Mouse (Mus musculus) yolk sac, embryonic 10.5 days (tissue): ENCODE data around the gene Rasa2.
"Not testable (repeated sequence)": the region's sequence is repeated elsewhere in the genome, so short reads cannot be mapped to it uniquely, and the experiment has no call there.

ENCODE experiments used
- DNase-seq: peaks from one replicate; pipeline ENCODE4 v3.0.0-alpha.2; 2017; ENCODE audit warnings: low spot score

Gene Rasa2

DNA sequence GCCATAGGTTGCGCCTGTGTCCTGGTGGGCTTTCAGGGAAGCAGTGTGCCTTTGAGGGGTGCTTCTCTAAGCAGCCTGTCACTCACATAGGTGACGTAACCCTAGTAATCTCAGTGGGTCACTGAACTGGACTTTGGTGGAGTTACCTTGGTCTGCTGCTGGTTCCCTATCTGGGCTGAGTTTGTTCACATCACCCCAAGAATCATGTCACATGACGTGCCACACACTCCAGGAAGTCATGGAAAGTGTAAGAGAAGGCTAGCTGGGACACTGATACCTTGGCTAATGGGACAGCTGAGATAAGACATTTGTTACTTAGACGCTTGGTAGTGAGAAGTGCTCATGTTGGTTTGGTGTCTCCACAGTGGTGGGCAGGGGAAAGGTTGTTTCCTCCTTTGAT, 105.4 kb downstream of the Rasa2 start:
- DNase-seq: no peak

DNA sequence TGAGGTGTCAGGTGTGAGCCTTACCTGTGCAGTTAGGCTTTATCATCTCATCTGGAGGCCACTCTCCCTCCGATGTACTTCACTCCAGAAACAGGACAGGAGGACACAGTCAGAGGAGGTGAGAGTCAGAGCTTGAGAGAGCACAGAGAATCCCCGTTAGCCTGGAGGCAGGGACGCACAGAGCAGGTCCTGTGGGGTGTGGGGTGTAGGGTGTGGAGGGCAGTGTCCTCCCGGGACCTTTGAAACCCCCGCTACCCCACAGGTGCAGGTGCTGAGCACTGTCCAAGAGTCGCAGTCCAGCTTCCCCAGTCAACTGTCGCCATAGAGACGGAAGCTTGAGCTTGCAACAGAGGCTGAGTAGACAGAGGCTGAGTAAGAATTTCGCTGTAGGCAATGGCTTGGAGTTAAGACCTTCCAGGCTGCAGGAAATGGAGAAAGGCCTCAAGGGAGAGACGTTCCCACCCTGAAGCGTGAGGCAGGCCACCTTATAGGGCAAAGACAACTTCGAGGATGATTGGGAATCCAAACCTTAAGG, 106.4 kb downstream of the Rasa2 start, which contains the start of gene Gm28729:
Gene Gm28729 (minus strand): TSS at position 293 of the 535 bp plus-strand sequence.
- DNase-seq: no peak

DNA sequence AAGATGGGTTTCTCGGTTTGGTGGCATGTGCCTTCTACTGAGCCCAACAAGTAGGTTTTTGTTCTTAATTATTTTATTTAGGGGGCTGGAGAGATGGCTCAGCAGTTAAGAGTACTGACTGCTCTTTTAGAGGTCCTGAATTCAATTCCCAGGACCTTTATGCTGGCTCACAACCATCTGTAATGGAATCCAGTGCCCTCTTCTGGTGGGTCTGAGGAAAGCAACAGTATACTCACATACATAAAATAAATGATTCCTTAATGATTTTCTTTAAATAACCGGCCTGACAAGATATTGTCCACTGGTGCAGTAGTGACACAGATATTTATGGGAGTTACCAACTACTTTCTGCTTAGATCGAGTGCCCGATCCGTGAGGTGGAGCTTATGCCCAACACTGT, 108.3 kb downstream of the Rasa2 start:
- DNase-seq: no peak

DNA sequence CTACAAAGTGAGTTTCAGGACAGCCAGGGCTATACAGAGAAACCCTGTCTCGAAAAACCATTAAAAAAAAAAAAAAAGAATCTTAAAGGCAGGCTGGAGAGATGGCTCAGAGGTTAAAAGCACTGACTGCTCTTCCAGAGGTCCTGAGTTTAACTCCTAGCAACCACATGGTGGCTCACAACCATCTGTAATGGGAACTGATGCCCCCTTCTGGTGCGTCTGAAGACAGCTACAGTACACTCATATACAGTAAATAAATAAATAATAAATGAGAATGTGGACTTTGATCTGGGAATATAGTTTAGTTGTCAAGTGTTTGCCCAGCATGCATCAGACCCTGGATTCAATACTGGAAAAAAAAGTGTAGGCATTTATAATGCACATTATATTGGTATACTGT, 109.8 kb downstream of the Rasa2 start:
- DNase-seq: not testable (repeated sequence)

DNA sequence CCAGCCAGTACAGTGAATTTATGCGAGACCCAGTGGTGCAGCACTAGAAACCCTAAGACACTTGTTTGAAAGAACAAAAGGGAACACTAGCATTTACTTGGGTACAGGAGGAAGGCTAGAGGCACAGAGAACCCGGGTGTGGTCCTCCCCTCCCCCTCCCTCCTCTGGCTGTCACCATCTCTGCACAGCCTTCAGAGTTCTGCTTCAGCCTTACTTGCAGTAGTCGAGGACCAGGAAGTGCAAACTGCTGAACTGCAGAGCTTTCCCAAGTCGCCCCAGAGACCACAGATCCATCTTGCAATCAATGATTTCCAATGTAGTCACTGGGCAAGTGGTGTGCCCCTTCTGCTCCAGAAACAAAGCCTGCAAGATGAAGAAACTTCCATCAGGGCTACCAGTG, 114.0 kb downstream of the Rasa2 start:
- no peak for DNase-seq

DNA sequence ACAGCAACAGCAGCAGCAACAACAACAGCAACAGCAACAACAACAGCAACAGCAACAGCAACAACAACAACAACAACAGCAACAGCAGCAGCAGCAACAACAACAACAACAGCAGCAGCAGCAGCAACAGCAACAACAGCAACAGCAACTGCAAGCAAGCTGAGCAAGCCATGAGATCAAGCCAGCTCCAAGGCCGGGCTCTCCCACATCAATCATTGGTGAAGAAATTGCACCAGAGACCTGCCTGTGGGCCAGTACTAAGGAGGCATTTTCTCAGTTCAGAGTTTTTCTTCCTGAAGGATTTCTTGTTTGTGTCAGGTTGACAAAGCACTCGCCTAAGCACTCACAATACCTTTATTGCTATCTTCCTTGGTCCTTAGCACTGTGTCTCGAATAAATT, 114.6 kb downstream of the Rasa2 start:
- no peak for DNase-seq

DNA sequence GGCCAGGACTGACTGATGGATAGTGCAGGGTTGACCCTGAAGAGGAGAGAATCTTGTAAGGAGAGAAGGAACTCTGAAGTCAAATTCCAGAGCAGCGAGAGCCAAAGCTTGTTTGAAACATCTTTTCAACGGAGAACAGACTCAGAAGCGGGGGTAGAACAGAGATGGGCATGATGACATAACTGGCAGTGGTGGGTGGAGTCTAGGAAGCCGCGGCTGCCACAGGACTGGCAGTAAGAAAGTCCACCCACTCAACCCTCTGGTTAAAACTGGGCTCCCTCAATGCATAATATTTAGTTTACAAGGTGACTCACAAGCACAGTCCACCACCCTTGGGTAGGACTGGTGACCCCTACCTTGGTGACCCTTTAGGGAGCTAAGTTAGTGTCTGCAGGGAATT, 115.7 kb downstream of the Rasa2 start:
- DNase-seq: no peak

DNA sequence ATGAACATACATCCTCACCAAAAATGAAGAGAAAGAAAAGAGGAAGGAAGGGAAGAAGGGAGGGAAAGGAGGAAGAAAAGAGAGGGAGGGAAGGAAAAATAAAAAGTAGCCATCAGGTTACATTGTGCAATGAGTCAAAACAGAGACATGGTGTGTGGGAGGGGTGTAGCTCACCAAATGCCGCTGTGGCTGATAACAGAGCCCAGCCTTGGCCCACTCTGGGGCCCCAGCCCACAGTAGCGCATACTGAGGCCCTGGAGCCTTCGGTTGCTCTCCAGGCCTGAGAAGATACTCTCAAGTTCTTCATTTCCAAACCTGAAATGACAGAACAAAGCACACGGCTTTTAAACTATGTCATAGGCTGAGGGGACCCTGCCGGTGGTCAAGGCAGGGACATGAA, 117.1 kb downstream of the Rasa2 start:
- no peak for DNase-seq

DNA sequence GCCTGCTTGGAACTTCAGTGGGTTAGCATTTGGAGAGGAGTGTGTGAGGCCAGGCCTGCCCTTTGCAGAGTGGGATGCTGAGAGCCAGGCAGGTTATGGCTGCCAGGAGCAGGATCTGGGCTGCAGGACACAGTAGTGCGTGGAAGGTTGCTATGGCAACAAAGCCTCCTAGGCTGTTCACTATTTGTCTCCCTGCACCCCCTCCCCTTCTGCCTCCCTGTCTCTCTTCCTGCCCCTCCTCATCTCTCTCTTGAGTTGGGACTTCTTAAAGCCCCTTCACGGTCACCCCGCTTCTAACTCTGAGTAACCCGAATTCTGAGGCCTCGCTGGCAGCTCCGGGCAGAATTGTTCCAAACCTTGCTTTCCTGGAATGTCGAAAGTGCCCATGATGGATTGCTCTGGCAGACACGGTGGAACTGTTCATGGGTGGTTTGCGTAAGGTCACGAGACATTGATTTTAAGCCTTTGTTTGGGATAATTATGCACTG, 125.4 kb downstream of the Rasa2 start:
- DNase-seq: peak; percentile 43

DNA sequence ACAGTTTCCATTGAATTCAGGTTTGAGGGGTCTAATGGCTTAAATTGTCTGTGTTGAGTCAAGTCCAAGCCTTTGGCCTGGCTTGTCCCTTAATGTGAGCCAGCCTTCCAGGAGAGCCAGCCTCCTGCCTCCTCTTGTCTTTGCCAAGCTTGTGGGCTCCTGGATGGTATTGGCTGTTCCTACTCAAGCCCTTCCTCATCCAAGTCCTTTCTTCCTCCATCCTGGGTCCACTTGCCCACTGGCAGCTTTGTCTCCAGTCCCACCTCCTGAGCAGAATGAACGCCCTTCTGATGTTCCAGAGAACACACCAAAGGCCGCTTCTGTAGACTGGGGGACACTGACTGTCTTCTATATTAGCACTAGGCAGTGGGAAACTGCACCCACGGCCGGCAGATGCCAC, 126.3 kb downstream of the Rasa2 start:
- DNase-seq: no peak

DNA sequence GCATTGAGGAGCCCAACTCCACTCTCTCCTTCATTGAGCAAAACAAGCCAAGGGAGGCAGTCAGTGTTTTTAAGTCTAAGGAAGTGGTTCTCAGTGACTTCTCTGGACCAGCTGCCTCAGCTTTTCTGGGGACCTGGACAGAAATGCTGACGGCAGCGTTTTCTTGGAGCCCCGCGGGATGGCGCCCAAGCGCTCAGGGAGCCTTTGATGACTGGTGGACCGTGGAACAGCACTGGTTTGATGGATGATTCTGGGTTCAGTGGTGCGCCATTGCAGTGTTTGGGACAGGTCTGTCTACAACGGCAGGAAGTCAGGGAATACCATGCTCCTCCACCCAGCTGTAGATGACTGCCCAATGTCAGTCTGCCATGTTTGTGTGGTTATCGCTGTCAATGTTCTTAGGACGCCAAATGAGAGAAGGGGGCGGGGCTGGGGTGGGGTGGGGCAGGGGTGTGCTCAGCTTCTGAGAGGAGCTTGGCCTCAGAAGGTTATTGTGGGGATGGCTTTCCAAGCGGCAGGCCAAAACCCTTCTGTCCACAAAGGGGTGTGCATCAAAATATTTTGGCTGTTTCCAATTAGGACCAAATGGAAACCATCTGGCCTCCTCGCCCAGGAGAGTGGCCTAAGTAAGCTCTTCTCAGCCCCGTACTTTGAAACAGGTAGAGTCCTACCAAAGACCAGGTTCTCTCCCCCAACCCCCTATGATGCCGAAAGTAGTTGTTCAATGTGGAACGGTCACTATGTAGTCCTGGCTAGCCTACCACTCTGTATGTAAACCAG, 127.1 kb downstream of the Rasa2 start:
- no peak for DNase-seq

DNA sequence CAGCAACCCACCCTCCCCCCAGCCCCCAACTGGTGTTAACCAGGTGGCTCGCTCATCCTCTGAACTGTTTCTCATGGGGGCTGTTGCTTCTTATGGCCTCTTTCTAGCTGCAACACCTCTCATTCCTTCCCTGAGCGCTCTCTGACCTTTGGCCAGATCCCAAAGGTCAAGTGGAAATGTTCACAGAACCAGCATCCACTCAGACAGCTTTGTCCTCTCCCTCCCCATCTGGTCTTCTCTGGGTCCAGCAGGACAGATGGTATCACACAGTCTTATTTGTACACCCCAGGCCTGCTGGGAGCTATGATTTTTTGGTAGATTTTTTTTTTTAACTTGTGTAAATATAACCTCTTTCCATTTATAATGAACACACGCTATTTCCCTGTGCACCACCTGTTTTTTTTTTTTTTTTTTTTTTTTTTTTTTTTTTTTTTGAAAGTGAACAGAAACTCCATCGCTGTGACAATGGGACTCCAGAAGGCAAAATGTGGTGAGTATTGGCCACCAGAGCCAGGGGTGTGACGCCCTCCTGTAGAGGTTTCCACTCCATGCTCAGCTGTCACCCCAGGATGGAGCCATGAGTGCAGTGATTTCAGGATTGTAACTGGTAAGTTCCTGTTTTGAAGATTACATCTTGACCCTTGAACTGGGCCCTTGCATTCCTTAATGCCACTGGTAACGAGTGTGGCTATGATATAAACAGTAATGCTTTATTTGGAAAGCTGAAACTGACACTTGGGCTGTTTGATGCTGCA, 128.4 kb downstream of the Rasa2 start:
- DNase-seq: peak; percentile 68

DNA sequence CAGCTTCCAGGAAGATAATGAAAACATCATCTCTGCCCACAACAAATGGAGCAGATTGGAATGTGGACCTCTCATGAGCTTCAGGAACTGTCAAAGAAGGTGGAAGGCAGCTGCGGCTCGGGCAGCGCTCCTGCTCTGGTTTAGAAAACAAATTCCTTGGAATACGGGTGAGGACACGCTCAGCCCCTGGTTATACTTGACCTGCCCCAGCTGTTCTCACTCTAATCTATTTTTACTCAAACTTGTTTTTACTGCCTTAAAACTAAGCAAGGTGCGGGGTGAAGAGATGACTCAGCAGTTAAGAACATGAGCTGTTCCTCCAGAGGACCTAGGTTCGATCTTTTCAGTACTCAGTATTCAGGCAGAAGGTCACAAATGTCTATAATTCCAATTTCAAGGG, 130.2 kb downstream of the Rasa2 start:
- no peak for DNase-seq

DNA sequence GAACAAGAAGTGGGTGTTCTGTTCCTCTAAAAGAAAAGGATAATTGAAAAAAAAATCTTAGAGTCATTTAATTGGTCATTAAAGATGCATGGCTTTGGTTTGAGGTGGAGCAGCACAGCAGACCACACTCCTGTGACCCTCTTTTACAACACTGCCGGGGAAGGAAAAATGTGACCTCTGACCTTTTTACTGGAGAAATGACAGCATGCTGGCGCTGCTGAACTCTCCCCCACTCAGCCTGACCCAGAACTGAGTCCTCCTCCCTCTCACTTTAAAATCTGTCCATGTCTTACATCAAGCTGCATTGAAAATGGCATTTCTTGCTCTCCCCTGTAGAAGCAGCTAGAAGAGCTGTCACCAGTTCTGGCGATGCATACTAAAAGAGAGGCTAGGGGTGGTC, 138.2 kb downstream of the Rasa2 start:
- peak; percentile 26 for DNase-seq

DNA sequence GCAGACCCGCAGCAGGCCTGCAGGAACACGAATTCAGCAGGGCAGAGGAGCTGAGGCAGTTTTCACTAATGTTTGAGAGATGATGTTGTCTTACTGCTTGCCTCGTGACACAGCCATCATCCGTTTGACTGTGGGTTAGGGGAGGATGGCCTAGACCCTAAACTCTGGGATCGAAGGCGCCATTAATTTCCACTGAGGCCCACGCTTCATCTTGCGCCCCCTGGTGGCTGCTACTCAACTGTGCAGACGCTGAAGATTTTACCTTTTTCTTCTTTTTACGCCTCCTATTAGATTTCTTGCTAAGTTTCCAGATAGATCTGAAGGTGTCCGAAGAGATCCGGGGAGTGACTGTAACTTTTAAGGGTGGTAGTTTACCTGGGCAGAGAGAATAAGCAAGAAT, 139.6 kb downstream of the Rasa2 start:
- no peak for DNase-seq
